In genomic region chr1:93608696-93609245, GRCm38 (mm10) we compare ENCODE assay signal across 27 mouse cellular contexts.
"Had no signal": no experiment of that assay in that cellular context is flagged by ENCODE, and none has a peak within 500 bp of the region (broad histone marks: within the 10 kb centered on the region; RNA-seq: fewer than 3 reads in every experiment).

No protein-coding gene starts in this region.

- ATAC-seq: inflammation-experienced regulatory T-cells, adult 6 months; intestine, embryonic 15.5 days; intestine, postnatal 0 days had no signal

- H3K4me2 ChIP-seq: heart, embryonic 12.5 days; hindbrain, embryonic 13.5 days; hindbrain, embryonic 15.5 days; intestine, embryonic 15.5 days; kidney, embryonic 15.5 days; limb, embryonic 12.5 days; liver, embryonic 11.5 days; liver, embryonic 13.5 days had no signal

- H3K36me3 ChIP-seq: heart, embryonic 12.5 days; hindbrain, embryonic 10.5 days; hindbrain, embryonic 15.5 days; intestine, embryonic 15.5 days; limb, embryonic 10.5 days; liver, embryonic 13.5 days had no signal

- H3K9ac ChIP-seq: heart, embryonic 12.5 days; hindbrain, embryonic 13.5 days; hindbrain, embryonic 15.5 days; intestine, embryonic 15.5 days; kidney, embryonic 15.5 days; limb, embryonic 12.5 days; liver, embryonic 13.5 days had no signal

- H3K9me3 ChIP-seq: heart, embryonic 10.5 days; hindbrain, embryonic 13.5 days; hindbrain, embryonic 15.5 days; intestine, embryonic 15.5 days; kidney, embryonic 15.5 days; limb, embryonic 10.5 days; liver, embryonic 13.5 days had no signal

- DNase-seq: gastrocnemius, adult 2 months; gastrocnemius, postnatal 10 days; gastrocnemius, postnatal 25 days; heart, adult 2 months; heart, postnatal 10 days; heart, postnatal 4 days; kidney, adult 18-20 months; kidney, adult 8-10 months; kidney, postnatal 14 days; kidney, postnatal 36 days; layer of hippocampus, adult 9-11 months; layer of hippocampus, postnatal 36 days; liver; liver, embryonic 13.5 days had no signal

- H3K27me3 ChIP-seq: heart, embryonic 12.5 days; hindbrain, embryonic 13.5 days; hindbrain, embryonic 15.5 days; intestine, embryonic 15.5 days; kidney, embryonic 15.5 days; limb, embryonic 12.5 days; liver, embryonic 13.5 days had no signal

- H3K4me1 ChIP-seq: hindbrain, embryonic 10.5 days; hindbrain, embryonic 13.5 days; hindbrain, embryonic 15.5 days; intestine, embryonic 15.5 days; kidney, embryonic 15.5 days; limb, embryonic 10.5 days; limb, embryonic 12.5 days; liver, embryonic 13.5 days had no signal

- H3K4me3 ChIP-seq: gastrocnemius, adult 2 months; heart, adult 2 months; heart, embryonic 10.5 days; heart, embryonic 12.5 days; hindbrain, embryonic 10.5 days; hindbrain, embryonic 13.5 days; hindbrain, embryonic 15.5 days; intestine, embryonic 15.5 days; kidney, embryonic 15.5 days; limb, embryonic 10.5 days; limb, embryonic 12.5 days; liver, embryonic 13.5 days had no signal

- H3K27ac ChIP-seq: gastrocnemius, adult 2 months; heart, adult 2 months; heart, embryonic 10.5 days; hindbrain, embryonic 10.5 days; hindbrain, embryonic 13.5 days; hindbrain, embryonic 15.5 days; intestine, embryonic 15.5 days; kidney, embryonic 15.5 days; kidney, postnatal 0 days; limb, embryonic 10.5 days; liver, embryonic 13.5 days had no signal
